Mouse (Mus musculus) urinary bladder, adult 18-20 months (tissue): Measurements from ENCODE around the gene Ctr9.

Source experiments
- DNase-seq, 2 experiments: peaks; one replicate each; pipeline ENCODE4 v3.0.0; 2022; ENCODE audit warnings: low spot score in 2 of 2, mixed read lengths in 2 of 2

The Ctr9 gene

DNA sequence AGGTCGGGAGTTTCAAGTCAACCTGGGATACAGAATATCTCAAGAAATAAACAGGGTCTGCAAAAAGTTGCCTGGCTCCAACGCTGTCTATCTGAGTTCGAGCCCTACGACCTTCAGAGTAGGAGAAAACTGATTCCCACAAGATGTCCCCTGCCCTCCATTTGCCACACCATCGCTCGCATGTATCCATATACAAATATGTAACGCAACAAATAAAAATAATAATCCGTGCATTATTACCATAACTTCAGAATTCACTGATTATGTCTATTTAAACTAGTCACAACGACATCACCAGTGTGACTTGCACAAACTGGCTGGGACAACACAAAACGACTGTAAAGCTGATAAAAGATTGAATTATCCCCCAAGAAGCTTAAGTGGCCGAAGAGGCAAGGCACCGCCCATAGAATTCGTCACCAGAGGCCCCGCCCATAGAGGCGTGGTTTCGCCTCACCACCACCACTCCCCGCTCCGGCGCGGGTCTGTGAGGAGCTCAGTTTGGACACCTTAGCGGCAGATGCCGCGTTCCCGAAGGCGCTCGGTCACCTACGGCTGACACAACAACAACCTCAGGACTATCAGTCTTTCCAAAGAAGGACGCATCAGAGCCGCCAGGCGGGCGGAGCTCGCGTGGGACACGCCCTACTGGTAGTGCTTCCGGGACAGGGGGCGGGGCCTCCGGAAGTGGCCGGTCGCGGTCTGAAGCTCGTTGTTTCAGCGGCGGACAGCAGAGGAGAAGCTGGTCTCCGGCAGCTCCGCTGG lies at the start of gene Ctr9:
Ctr9 (plus strand) TSS at position 671 of the 765 bp plus-strand sequence.
- peak; percentile 90 to 95 for DNase-seq

DNA sequence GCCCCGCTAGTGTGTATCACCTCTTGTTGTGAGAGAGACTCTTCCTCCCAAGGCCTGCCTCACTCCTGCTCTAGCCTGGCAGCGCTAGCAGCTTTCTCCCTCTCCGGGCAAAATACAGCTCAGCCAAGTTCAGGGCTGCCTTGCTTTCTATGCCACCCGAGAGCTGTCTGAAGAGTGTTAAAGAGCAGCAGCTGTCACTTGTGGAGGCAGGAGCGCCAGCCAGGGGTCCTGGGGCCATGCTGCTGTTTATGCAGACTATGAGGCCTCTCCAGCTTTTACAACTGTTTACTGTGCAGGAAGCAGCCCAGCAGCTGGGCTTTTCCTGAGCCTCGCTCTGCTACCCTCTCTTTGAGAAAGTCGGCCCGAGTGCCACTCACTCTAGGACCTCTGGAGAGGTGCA lies 47.7 kb upstream of the Ctr9 start:
- no peak for DNase-seq

DNA sequence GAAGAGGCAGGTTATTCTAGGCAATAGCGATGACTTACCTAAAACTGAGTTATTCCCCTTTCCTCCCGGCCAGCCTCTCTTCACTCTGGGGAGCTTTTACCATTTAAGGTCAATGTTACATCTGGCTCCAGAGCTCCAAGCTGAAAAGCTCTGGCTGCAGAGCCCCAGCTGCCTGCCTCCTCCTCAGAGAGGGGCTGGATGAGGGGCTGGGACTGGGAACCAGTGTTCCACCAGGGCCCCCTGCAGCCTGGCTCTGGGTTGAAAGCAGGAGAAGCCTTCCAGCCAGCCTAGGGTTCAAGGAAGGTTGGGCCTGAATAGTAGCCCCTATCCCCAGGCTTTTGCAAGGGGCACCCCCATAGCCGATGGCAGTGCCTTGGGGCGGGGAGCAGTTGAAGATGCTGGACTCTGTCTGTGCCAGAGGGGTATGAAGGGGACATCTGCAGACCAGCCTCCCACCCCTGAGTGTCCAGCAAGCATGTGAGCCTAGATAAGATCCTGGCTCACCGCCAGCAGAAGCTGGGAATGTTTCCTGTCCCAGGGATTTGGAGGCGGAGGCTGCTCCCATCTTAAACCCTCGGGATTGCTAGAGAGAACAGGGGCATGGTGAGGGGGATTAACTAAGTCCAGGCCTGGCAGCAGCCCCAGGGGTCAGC lies 46.6 kb upstream of the Ctr9 start, which contains the start of gene Mrvi1:
Mrvi1 (minus strand) TSS at position 409 of the 653 bp plus-strand sequence.
- DNase-seq = peak in 1 of 2 experiments; percentile 49

DNA sequence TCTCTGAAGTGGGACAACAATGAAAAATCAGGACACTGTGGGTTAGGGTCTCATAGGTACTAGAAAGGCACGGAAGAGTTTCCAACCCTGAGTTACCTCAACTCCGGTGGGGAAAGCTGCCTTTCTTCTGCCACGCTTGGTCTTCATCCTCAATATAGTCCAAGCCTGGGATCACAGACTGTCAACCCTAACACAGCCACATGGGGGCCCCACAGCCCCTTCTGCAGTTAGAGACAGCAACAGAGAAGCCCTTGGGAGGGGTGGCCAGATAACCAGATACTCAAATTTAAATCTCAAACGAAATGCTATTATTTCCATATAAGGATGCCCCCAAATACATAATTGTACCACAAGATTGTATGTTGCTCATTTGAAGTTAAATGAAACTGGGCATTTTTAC lies 46.0 kb upstream of the Ctr9 start:
- DNase-seq = peak; percentile 25 to 28

- DNase-seq = no peak
Observed at GRCm38 (mm10) chr7:110983621-110984020, 45.1 kb upstream of the Ctr9 start.

GRCm38 (mm10) chr7:110985581-110986265 lies 43.0 kb upstream of the Ctr9 start:
- no peak for DNase-seq

DNA sequence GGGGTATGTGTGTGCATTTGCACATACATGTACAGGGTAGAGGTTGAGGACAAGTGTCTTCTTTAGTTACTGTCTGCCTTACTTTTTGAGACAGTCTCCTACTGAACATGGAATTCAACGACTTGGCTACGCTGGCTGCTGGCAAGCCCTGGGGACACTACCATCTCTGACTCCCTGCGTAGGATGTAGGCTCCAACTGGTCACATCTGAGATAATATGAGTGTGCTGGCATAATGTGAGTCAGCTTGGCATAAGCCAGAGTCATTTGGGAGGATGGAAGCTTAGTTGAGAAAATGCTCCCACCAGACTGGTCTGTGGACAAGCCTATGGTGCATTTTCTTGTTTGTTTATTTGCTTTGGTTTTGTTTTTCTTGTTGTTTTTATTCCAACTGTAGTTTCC lies 40.7 kb upstream of the Ctr9 start:
- DNase-seq = no peak

GRCm38 (mm10) chr7:110989286-110989879 lies 39.4 kb upstream of the Ctr9 start:
- no peak for DNase-seq

GRCm38 (mm10) chr7:110990356-110991220 lies 38.2 kb upstream of the Ctr9 start:
- DNase-seq = no peak

DNA sequence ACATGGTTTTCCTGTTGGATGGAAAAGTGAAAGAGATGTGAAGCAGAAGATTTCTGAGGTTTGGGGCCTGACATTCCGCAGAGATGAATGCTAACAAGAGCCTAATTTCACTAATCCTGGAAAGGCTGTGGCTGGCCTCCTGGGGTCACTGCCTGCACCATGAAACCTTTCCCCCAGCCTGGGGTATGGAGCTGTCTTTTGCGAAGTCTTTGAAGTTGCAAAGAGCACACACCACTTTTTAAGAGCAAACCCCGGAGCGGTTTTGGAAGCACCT lies 37.6 kb upstream of the Ctr9 start:
- DNase-seq = no peak

GRCm38 (mm10) chr7:110998887-110999827 lies 29.6 kb upstream of the Ctr9 start:
- no peak for DNase-seq

DNA sequence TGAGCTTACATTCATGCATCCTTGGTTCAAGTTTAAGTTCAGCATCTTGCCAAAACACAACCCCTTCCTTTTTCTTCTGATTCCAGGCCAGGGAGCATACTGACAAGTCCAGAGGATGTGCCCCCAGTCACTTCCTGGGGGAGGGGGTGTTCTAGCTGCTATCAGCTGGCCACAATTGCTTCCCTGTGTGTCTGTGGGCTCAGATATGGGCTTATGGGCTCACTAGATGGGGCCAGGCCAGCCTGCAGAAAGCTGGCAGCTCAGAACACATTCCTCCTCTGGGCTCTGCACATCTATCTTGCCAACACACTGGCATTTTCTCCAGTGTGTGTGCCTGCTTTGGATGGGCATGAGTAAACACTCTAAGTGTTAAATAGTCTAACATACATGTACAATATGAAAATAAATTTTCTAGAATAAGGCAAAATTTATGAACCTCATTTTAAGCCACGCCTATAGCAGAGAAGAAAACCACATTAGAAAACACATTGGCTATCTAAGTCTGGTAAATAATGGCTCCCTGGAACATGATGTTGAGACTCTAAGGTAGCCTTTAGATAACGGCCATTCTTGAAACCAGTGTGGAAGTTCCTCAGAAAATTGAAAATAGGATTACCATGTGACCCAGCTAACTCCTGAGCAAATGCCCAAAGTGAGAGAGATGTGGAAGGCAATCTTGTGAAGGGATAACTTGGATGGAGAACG lies 24.5 kb upstream of the Ctr9 start:
- no peak for DNase-seq

GRCm38 (mm10) chr7:111014039-111014605 lies 14.6 kb upstream of the Ctr9 start:
- no peak for DNase-seq

DNA sequence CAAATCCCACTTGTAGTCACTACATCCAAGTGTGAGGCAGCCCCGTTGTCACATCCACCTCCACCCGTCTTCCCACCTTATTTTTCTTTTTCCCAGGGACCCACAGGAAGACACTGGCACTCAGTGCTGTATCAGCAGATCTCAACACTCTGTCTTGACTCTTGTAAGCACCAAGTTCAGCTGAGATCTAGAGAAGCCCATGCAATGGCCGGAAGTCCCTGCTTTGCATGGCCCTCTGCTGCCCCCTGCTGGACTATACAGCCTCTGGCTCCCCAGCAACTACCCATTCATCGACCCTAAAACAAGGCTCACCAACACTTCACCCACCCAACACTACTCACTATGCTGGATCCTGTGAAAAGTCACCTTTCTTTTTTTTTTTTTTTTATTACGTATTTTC lies 13.9 kb upstream of the Ctr9 start:
- DNase-seq = peak; percentile 62 to 78

- DNase-seq = no peak
Observed at GRCm38 (mm10) chr7:111015731-111016130, 13.0 kb upstream of the Ctr9 start.

DNA sequence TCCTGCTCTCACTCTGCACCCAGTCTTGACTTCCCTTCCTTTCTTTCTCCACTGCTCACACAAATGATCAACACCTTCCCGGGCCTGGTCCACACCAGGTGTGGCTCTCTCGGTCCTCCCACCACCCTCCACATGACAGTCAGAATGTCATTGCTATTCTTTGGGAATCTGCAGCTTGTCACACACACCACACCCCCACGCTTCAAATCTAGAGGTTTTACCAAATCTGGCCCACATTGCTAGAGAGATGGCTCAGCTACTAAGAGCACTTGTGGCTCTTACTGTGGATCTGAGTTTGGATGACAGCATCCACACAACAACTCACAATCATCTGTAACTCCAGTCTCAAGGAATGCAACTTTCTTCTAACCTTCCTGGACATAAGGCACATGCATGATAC lies 11.8 kb upstream of the Ctr9 start:
- no peak for DNase-seq

DNA sequence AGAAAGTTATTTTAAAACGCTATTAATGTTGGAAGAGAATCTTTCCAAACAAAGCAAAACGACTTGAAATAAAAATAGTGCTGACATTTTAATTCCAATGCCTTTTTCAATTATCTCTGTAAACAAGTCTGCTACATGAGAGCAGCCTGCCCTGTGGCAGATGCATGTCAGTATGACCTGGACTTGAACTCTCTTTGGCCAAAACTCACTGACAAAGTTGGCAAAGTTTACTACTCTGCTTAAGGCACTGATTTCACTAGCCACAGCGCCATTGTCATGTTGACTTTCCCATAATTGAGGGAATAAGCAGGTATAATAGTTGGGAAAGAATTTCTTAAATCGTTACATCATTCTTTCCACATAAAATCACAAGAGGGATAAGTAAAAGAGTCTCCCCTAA lies 7.9 kb upstream of the Ctr9 start:
- no peak for DNase-seq

DNA sequence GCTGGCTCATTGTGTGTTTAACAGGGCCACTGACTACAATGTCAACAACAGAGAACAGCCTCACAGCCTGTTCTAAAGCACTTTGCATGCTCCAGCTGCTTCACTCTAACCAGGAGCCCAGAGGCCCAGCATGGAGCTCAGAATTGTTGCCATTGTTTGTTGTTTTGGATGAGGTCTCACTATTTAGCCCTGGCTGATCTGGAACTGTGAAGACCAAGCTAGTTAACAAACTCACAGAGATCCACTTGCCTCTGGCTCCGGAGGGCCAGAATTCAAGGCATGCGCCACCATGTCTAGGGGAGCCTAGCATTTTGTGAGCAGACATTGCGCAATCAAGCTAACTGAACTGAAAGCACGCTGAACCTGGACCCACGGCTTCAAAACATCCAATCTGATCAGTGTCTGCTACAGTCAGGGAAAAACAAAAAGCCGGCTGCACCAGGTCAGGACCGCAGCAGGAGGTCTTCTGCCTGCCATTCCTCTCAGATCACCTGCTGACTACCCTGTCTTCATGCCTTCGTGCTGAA lies 4.6 kb upstream of the Ctr9 start:
- peak; percentile 52 to 56 for DNase-seq

- no peak for DNase-seq
Observed at GRCm38 (mm10) chr7:111024912-111025311, 3.8 kb upstream of the Ctr9 start.
